Mouse (Mus musculus) frontal cortex, adult 2 months (tissue): ENCODE results near the gene Herpud1. TPM values are rescaled to one million over a fixed set of nuclear protein-coding genes. Genes with fewer than 3 reads are reported as not detected.
A peak's percentile ranks its signal among the peaks of the same experiment; 100 is the strongest.
"Not testable (repeated sequence)": the region's sequence is repeated elsewhere in the genome, so short reads cannot be mapped to it uniquely, and the experiment has no call there.

Experiments
- DNase-seq, 2 experiments: peaks; one replicate each; pipeline ENCODE4 v3.0.0; 2022; ENCODE audit warnings: low spot score in 1 of 2; ENCODE audit errors: extremely low spot score in 1 of 2
- polyA plus RNA-seq: library from polyadenylated mRNA; depleted of rRNA; stranded (reverse); fragments of >200 nt; gene quantifications from 2 replicates; pipeline ENCODE4 v1.2.3, GENCODE M21; 2012

Herpud1 gene
- polyA plus RNA-seq, 1 experiment, result 72.2 TPM

GRCm38 (mm10) chr8:94399361-94399953, 13.2 kb downstream of the Herpud1 start:
- DNase-seq, result no peak

- DNase-seq, result not testable (repeated sequence)
These were observed 13.7 kb downstream of the Herpud1 start for GRCm38 (mm10) chr8:94399957-94400356.

- DNase-seq, result no peak
These were observed 22.3 kb downstream of the Herpud1 start for GRCm38 (mm10) chr8:94408443-94409080.

GRCm38 (mm10) chr8:94409523-94409922, 23.3 kb downstream of the Herpud1 start:
- no peak for DNase-seq

GRCm38 (mm10) chr8:94412518-94412917, 26.3 kb downstream of the Herpud1 start:
- DNase-seq, result no peak

GRCm38 (mm10) chr8:94413509-94413908, 27.3 kb downstream of the Herpud1 start:
- DNase-seq, result no peak

- DNase-seq, result no peak
These were observed 29.0 kb downstream of the Herpud1 start for GRCm38 (mm10) chr8:94415218-94415617.

GRCm38 (mm10) chr8:94418017-94418416, 31.8 kb downstream of the Herpud1 start:
- DNase-seq, result no peak

GRCm38 (mm10) chr8:94422270-94422669, 36.0 kb downstream of the Herpud1 start:
- DNase-seq, result no peak

GRCm38 (mm10) chr8:94427953-94428352, 41.7 kb downstream of the Herpud1 start:
- no peak for DNase-seq

GRCm38 (mm10) chr8:94428420-94428819, 42.2 kb downstream of the Herpud1 start:
- DNase-seq, result no peak

GRCm38 (mm10) chr8:94429376-94429775, 43.1 kb downstream of the Herpud1 start:
- DNase-seq, result no peak

- DNase-seq, result no peak
These were observed 46.0 kb downstream of the Herpud1 start for GRCm38 (mm10) chr8:94432212-94432611.

- DNase-seq, result peak; percentile 5 to 47
These were observed 47.8 kb downstream of the Herpud1 start, which contains the start of gene Nlrc5 for GRCm38 (mm10) chr8:94433981-94434466. Gene Nlrc5, plus strand, starts transcription at chr8:94434356.

GRCm38 (mm10) chr8:94434958-94435357, 48.7 kb downstream of the Herpud1 start:
- DNase-seq, result no peak

- DNase-seq, result no peak
These were observed 49.3 kb downstream of the Herpud1 start for GRCm38 (mm10) chr8:94435397-94436111.

GRCm38 (mm10) chr8:94436112-94436572, 49.9 kb downstream of the Herpud1 start:
- DNase-seq, result no peak

- no peak for DNase-seq
These were observed 50.7 kb downstream of the Herpud1 start for GRCm38 (mm10) chr8:94436900-94437299.

- DNase-seq, result no peak
These were observed 52.4 kb downstream of the Herpud1 start for GRCm38 (mm10) chr8:94438659-94439058.

GRCm38 (mm10) chr8:94439691-94440090, 53.5 kb downstream of the Herpud1 start:
- no peak for DNase-seq

GRCm38 (mm10) chr8:94440389-94440788, 54.2 kb downstream of the Herpud1 start:
- no peak for DNase-seq
